Mouse (Mus musculus) hindlimb bud, embryonic 11.5 days (tissue): ENCODE measurements at regions not wholly inside any gene's neighbourhood (a gene's known extent, or its start where the extent isn't known, plus 50 kb on each side); places are given as distances from the start of the nearest gene placed in this dataset.

Source experiments
- DNase-seq: peaks from one replicate; pipeline ENCODE4 v3.0.0-alpha.2; 2012; ENCODE audit warnings: low read depth, low spot score; ENCODE audit errors: extremely low spot score

GRCm38 (mm10) chr3:9948114-9948513 is 139.8 kb upstream of the Gm9833 start:
- DNase-seq, result no peak

GRCm38 (mm10) chr3:9957870-9958269 is 130.0 kb upstream of the Gm9833 start:
- DNase-seq, result no peak

- no peak for DNase-seq
These were observed 127.9 kb upstream of the Gm9833 start for GRCm38 (mm10) chr3:9959716-9960661.

- DNase-seq, result no peak
These were observed 127.2 kb upstream of the Gm9833 start for GRCm38 (mm10) chr3:9960696-9961095.
